Mouse (Mus musculus): ENCODE results near the gene St6galnac1. TPM values are rescaled to one million over a fixed set of nuclear protein-coding genes. Genes with fewer than 3 reads are reported as not detected.
"Not testable (repeated sequence)": the region's sequence is repeated elsewhere in the genome, so short reads cannot be mapped to it uniquely, and the experiment has no call there.

Gene St6galnac1
- total RNA-seq, 1 experiment: not detected

DNA sequence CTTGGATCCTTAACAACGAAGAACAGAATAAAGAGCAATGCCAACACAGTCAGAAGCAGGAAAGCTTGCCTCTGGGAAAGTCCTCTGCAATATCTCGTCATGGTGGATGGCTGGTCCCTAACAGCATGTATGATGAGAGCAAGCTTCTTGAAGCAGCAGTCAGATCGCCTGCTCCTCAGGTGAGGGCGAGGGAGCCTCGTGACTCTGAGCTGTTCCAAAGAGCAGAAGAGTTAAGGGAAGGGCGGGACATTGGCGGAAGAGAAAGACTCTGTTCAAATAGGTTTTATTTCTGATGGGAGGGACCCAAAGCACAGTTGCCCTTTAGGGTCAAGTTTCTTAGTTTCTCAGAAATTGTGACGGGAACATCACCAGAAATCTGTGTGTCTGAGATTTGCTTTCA is 25.6 kb downstream of the St6galnac1 start:
- TF ChIP-seq ZC3H11A (IDR thresholded peaks at IDR 0.05; ENCODE audit: borderline replicate concordance, low read depth, low read length): no peak
- TF ChIP-seq CHD2 (IDR thresholded peaks at IDR 0.05; ENCODE audit: low read depth, low read length): no peak
- no peak for TF ChIP-seq MAFK (IDR thresholded peaks at IDR 0.05; ENCODE audit: insufficient read depth, low read depth, low read length)
- Histone ChIP-seq H3K4me3 (ENCODE audit: insufficient read depth in 1 of 2, low read depth in 1 of 2, low read length in 2 of 2, poor library complexity in 1 of 2, severe bottlenecking in 1 of 2) (no peak overlapping the region), H3K36me3 (ENCODE audit: control insufficient read depth, insufficient read depth, low read length, poor library complexity, severe bottlenecking) (no peaks in the 10 kb centered on the region), H3K9ac (ENCODE audit: insufficient read depth, low read depth, low read length, poor library complexity, severe bottlenecking) (no peak overlapping the region), H3K27ac (ENCODE audit: insufficient read depth, low read depth, low read length, poor library complexity, severe bottlenecking) (no peak overlapping the region), H3K9me3 (ENCODE audit: control insufficient read depth, insufficient read depth, low read depth, low read length) (no peaks in the 10 kb centered on the region), H3K4me1 (ENCODE audit: control insufficient read depth in 2 of 2, insufficient read depth in 2 of 2, low read length in 2 of 2, poor library complexity in 1 of 2) (0 out of 4 replicates have a peak, but pooled peaks cover 0 to 2% of the 10 kb centered on the region in 2 experiments)
- no peak for DNase-seq (ENCODE audit: low read depth, low spot score)
- in situ Hi-C loops (cut with MboI; ENCODE audit: low sequenced_read_pairs in 2 of 2, unreplicated experiment in 2 of 2): no loop called here

DNA sequence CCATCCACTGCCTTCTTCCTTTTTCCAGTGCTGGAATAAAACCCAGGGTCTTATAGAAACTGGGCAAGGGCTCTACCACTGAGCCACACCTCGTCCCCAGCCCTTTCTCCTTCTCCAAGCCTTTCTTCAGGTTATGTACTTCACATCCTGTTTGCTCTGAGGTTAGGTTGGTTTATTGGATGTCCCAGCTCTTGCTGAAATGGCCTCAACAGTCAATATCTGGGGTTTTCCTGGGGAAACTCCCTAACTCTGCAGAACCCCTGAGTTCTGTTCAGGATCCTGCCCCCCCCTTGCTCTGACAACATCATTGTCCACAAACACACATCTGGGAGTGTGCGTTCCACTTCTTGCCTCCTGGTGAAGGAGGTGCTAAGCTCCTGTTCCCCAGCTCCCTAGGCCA is 26.6 kb downstream of the St6galnac1 start:
- H3K36me3 ChIP-seq (ENCODE audit: control insufficient read depth, insufficient read depth, low read length, poor library complexity, severe bottlenecking); in situ Hi-C loops (cut with MboI; ENCODE audit: low sequenced_read_pairs in 2 of 2, unreplicated experiment in 2 of 2); H3K9me3 ChIP-seq (ENCODE audit: control insufficient read depth, insufficient read depth, low read depth, low read length); H3K4me1 ChIP-seq (ENCODE audit: control insufficient read depth in 2 of 2, insufficient read depth in 2 of 2, low read length in 2 of 2, poor library complexity in 1 of 2); DNase-seq (ENCODE audit: low read depth, low spot score); H3K4me3 ChIP-seq (ENCODE audit: insufficient read depth in 1 of 2, low read depth in 1 of 2, low read length in 2 of 2, poor library complexity in 1 of 2, severe bottlenecking in 1 of 2); H3K9ac ChIP-seq (ENCODE audit: insufficient read depth, low read depth, low read length, poor library complexity, severe bottlenecking); H3K27ac ChIP-seq (ENCODE audit: insufficient read depth, low read depth, low read length, poor library complexity, severe bottlenecking): not testable (repeated sequence)

DNA sequence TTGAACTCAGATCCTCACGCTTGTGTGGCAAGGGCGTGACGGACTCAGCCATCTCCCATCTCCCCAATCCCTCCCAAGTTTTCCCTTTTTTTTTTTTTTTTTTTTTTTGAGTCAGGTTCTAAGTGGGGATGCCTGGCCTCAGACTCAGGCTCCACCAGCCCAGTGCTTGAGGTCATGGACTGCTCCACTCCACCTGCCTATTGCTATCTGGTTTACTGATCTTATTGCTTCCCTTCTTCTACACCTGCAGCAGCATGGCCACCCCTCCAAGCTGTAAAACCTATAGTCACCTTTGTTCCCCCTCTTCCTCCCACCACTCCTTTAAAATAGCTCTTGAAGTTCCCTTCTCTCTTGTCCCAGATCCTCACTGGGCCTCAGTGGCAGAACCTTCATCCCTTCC is 28.5 kb downstream of the St6galnac1 start:
- in situ Hi-C loops (cut with MboI; ENCODE audit: low sequenced_read_pairs in 2 of 2, unreplicated experiment in 2 of 2); H3K36me3 ChIP-seq (ENCODE audit: control insufficient read depth, insufficient read depth, low read length, poor library complexity, severe bottlenecking); DNase-seq (ENCODE audit: low read depth, low spot score); H3K9ac ChIP-seq (ENCODE audit: insufficient read depth, low read depth, low read length, poor library complexity, severe bottlenecking); H3K4me3 ChIP-seq (ENCODE audit: insufficient read depth in 1 of 2, low read depth in 1 of 2, low read length in 2 of 2, poor library complexity in 1 of 2, severe bottlenecking in 1 of 2); H3K27ac ChIP-seq (ENCODE audit: insufficient read depth, low read depth, low read length, poor library complexity, severe bottlenecking); H3K9me3 ChIP-seq (ENCODE audit: control insufficient read depth, insufficient read depth, low read depth, low read length); H3K4me1 ChIP-seq (ENCODE audit: control insufficient read depth in 2 of 2, insufficient read depth in 2 of 2, low read length in 2 of 2, poor library complexity in 1 of 2): not testable (repeated sequence)

DNA sequence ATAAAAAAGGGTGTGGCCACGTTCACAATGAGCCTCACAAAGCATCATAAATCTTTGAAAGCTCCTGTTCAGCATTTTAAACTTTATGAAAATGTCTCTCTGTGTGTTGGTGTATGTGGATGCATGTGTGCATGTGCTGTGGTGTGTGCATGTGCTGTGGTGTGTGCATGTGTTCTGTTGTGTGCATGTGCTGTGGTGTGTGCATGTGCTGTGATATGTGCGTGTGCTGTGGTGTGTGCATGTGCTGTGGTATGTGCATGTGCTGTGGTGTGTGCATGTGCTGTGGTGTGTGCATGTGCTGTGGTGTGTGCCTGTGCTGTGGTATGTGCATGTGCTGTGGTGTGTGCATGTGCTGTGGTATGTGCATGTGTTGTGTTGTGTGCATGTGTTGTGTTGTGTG is 29.9 kb downstream of the St6galnac1 start:
- not testable (repeated sequence) for H3K9ac ChIP-seq (ENCODE audit: insufficient read depth, low read depth, low read length, poor library complexity, severe bottlenecking)

DNA sequence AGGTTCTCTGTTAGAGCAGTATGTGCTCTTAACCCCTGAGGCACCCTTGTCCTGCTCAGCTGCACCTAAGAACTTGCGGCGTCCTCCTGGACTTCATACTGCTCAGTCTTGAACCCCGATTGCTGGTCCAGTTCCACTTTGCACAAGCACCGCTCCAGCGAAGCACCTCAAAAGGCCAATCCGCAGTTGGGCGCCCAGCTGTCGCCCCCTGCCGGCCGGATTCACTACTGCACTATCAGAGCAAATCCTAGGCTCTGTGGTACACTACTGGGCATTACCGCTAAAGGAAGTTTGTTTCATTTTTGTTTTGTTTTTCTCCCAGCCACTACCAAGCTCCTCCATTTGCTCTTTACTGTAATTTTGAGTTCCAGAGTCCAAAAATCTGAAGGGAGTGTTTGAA is 36.9 kb downstream of the St6galnac1 start:
- H3K27ac ChIP-seq (ENCODE audit: insufficient read depth, low read depth, low read length, poor library complexity, severe bottlenecking): no peak overlapping the region
- no peak overlapping the region for H3K4me3 ChIP-seq (ENCODE audit: insufficient read depth in 1 of 2, low read depth in 1 of 2, low read length in 2 of 2, poor library complexity in 1 of 2, severe bottlenecking in 1 of 2)
- no peaks in the 10 kb centered on the region for H3K36me3 ChIP-seq (ENCODE audit: control insufficient read depth, insufficient read depth, low read length, poor library complexity, severe bottlenecking)
- no peak overlapping the region for H3K9ac ChIP-seq (ENCODE audit: insufficient read depth, low read depth, low read length, poor library complexity, severe bottlenecking)
- no peak for DNase-seq (ENCODE audit: low read depth, low spot score)
- TF ChIP-seq MAFK (IDR thresholded peaks at IDR 0.05; ENCODE audit: insufficient read depth, low read depth, low read length) (no peak), CHD2 (IDR thresholded peaks at IDR 0.05; ENCODE audit: low read depth, low read length) (no peak), HCFC1 (IDR thresholded peaks at IDR 0.05; ENCODE audit: borderline replicate concordance, insufficient read depth, low read length) (no peak), ZNF384 (IDR thresholded peaks at IDR 0.05; ENCODE audit: low read depth, low read length) (no peak), ZC3H11A (IDR thresholded peaks at IDR 0.05; ENCODE audit: borderline replicate concordance, low read depth, low read length) (peak; percentile 49; the same call in 1 of the 2 replicates)
- no peaks in the 10 kb centered on the region for H3K4me1 ChIP-seq (ENCODE audit: control insufficient read depth in 2 of 2, insufficient read depth in 2 of 2, low read length in 2 of 2, poor library complexity in 1 of 2)
- in situ Hi-C loops (cut with MboI; ENCODE audit: low sequenced_read_pairs in 2 of 2, unreplicated experiment in 2 of 2): no loop called here
- no peaks in the 10 kb centered on the region for H3K9me3 ChIP-seq (ENCODE audit: control insufficient read depth, insufficient read depth, low read depth, low read length)

More for the DNA sequence above, 29.9 kb downstream of the St6galnac1 start:
- H3K36me3 ChIP-seq (ENCODE audit: control insufficient read depth, insufficient read depth, low read length, poor library complexity, severe bottlenecking); H3K9me3 ChIP-seq (ENCODE audit: control insufficient read depth, insufficient read depth, low read depth, low read length); in situ Hi-C loops (cut with MboI; ENCODE audit: low sequenced_read_pairs in 2 of 2, unreplicated experiment in 2 of 2); H3K4me3 ChIP-seq (ENCODE audit: insufficient read depth in 1 of 2, low read depth in 1 of 2, low read length in 2 of 2, poor library complexity in 1 of 2, severe bottlenecking in 1 of 2); DNase-seq (ENCODE audit: low read depth, low spot score); H3K4me1 ChIP-seq (ENCODE audit: control insufficient read depth in 2 of 2, insufficient read depth in 2 of 2, low read length in 2 of 2, poor library complexity in 1 of 2); H3K27ac ChIP-seq (ENCODE audit: insufficient read depth, low read depth, low read length, poor library complexity, severe bottlenecking): not testable (repeated sequence)
